Mouse (Mus musculus): ENCODE results near the gene Magi1. TPM values are rescaled to one million over a fixed set of nuclear protein-coding genes. Genes with fewer than 3 reads are reported as not detected.

Gene Magi1
- polyA plus RNA-seq, 1 experiment from 2014 or later = 22.9 TPM

DNA sequence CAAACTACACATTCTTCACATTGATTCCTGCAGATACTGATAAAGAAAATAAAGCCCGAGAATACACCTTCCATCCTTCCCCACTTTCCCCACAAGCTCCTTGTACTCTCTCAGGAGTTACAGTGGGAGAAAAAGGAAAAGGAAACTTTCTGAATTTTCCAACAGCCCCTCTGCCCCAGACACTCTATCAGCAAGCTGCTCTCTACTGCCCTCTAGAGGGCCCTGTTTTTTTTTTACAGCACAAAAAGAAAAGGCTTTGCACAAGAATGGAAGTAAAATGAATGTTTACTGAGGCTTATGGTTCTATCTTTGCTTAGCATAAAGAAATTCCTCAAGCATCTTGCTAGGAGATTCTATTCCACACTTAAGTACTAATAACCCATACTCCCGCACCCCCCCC lies 243.6 kb downstream of the Magi1 start:
- ATAC-seq = no peak
- DNase-seq (ENCODE audit: low spot score) = peak; percentile 73
- Histone ChIP-seq H3K27ac (ENCODE audit: low read depth, low read length) (no peak overlapping the region), H3K4me3 (ENCODE audit: low read depth, low read length) (no peak overlapping the region), H3K27me3 (replicated peaks; ENCODE audit: control insufficient read depth, insufficient read depth, low read length) (no peaks in the 10 kb centered on the region), H3K4me2 (ENCODE audit: low read length) (no peak overlapping the region), H3K36me3 (ENCODE audit: control insufficient read depth, insufficient read depth, low read length) (no peaks in the 10 kb centered on the region), H3K9ac (ENCODE audit: low read length) (no peak overlapping the region), H3K9me3 (replicated peaks; ENCODE audit: control insufficient read depth, low read length) (no peaks in the 10 kb centered on the region), H3K4me1 (ENCODE audit: control insufficient read depth, insufficient read depth, low read length) (peaks cover 5% of the 10 kb centered on the region)
- 71% methylated on average over 2 of the region's 2 CpGs for WGBS

DNA sequence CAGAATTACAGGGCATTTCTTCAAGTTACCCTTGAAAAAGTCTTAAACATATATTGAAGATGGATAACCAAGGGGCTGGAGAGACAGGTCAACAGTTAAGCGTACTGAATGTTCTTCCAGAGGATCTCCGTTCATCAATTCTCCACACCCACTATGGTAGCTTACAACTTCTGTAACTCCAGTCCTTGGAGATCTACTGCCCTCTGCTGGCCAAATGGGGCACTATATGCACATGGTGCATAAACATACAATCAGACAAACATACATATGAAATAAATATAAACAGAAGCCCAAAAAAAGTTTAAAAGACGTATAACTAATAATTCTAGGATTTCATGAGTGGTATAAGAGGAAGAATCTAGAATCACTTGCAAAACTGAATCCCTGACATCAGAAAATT lies 244.8 kb downstream of the Magi1 start:
- Histone ChIP-seq H3K27me3 (replicated peaks; ENCODE audit: control insufficient read depth, insufficient read depth, low read length) (no peaks in the 10 kb centered on the region), H3K36me3 (ENCODE audit: control insufficient read depth, insufficient read depth, low read length) (no peaks in the 10 kb centered on the region), H3K27ac (ENCODE audit: low read depth, low read length) (no peak overlapping the region), H3K4me1 (ENCODE audit: control insufficient read depth, insufficient read depth, low read length) (peaks cover 5% of the 10 kb centered on the region), H3K4me2 (ENCODE audit: low read length) (no peak overlapping the region), H3K4me3 (ENCODE audit: low read depth, low read length) (no peak overlapping the region), H3K9ac (ENCODE audit: low read length) (no peak overlapping the region), H3K9me3 (replicated peaks; ENCODE audit: control insufficient read depth, low read length) (no peaks in the 10 kb centered on the region)
- no peak for DNase-seq (ENCODE audit: low spot score)
- 96% methylated on average over 3 of the region's 3 CpGs for WGBS
- no peak for ATAC-seq

DNA sequence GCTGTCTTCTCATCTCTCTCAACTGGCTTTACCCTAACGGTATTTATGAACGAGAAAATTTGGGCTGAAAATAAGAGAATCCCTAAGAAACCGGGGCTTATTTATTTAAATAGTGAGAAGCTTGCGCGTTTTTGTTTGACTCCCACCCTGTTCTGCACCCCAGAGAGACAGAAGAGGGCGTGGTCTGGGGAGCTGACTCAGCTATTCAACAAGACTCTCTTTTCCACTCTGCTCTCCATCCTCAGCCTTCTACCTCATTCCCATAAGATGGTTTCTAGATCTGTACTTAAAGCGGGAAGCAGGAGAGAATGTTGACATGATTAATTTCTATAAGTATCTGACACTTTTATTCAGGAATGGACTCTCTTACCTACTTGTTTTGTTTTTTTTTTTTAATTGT lies 247.2 kb downstream of the Magi1 start:
- H3K4me3 ChIP-seq (ENCODE audit: low read depth, low read length) = no peak overlapping the region
- H3K4me2 ChIP-seq (ENCODE audit: low read length) = no peak overlapping the region
- ATAC-seq (no peak), DNase-seq (ENCODE audit: low spot score) (no peak)
- H3K4me1 ChIP-seq (ENCODE audit: control insufficient read depth, insufficient read depth, low read length) = no peaks in the 10 kb centered on the region
- H3K27me3 ChIP-seq (replicated peaks; ENCODE audit: control insufficient read depth, insufficient read depth, low read length) = no peaks in the 10 kb centered on the region
- WGBS = 70% methylated on average over 7 of the region's 7 CpGs
- no peak overlapping the region for H3K9ac ChIP-seq (ENCODE audit: low read length)
- H3K9me3 ChIP-seq (replicated peaks; ENCODE audit: control insufficient read depth, low read length) = no peaks in the 10 kb centered on the region
- no peaks in the 10 kb centered on the region for H3K36me3 ChIP-seq (ENCODE audit: control insufficient read depth, insufficient read depth, low read length)
- H3K27ac ChIP-seq (ENCODE audit: low read depth, low read length) = no peak overlapping the region

DNA sequence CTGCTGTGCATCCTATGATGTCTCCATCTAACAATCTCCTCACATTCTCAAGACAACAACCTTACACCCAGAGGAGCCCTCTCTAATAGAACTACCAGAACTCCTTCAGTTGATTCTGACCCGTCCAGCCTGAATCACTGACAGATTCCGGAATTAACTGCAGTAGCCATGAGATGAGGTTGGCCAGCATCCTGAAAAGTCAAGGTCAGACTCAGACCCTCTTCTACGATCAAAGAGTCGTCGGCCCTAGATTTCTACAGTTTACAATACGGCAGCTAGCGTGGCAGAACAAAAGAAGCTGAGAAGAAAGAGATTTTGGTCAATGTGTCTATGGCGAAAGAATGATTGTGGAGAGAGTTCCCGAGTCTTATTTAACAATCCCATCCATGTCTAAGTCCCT lies 257.4 kb downstream of the Magi1 start:
- 85% methylated on average over 9 of the region's 9 CpGs for WGBS
- no peak overlapping the region for H3K27ac ChIP-seq (ENCODE audit: low read depth, low read length)
- no peaks in the 10 kb centered on the region for H3K9me3 ChIP-seq (replicated peaks; ENCODE audit: control insufficient read depth, low read length)
- peaks cover 3% of the 10 kb centered on the region for H3K4me1 ChIP-seq (ENCODE audit: control insufficient read depth, insufficient read depth, low read length)
- ATAC-seq (no peak), DNase-seq (ENCODE audit: low spot score) (no peak)
- H3K27me3 ChIP-seq (replicated peaks; ENCODE audit: control insufficient read depth, insufficient read depth, low read length) = no peaks in the 10 kb centered on the region
- no peak overlapping the region for H3K4me2 ChIP-seq (ENCODE audit: low read length)
- H3K36me3 ChIP-seq (ENCODE audit: control insufficient read depth, insufficient read depth, low read length) = no peaks in the 10 kb centered on the region
- no peak overlapping the region for H3K9ac ChIP-seq (ENCODE audit: low read length)
- H3K4me3 ChIP-seq (ENCODE audit: low read depth, low read length) = no peak overlapping the region

DNA sequence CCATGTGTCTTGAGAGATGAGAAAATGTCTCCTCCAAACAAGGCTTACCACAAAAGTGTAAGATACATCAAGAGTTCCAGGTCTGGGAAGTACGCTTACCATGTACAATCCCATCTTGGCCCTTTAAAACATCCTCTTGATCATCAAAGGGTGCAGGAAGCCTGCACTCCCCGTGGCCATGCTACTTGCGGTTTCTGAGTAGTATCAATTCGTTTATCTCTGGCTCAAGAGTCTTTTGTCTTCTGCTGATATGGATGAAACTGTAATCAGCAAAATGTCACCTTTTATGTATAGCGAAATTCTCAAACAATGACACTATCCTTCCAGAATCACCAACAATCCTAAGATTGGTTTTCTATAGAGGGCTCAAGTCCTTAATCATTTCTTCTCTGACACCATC lies 261.3 kb downstream of the Magi1 start:
- 84% methylated on average over 5 of the region's 5 CpGs for WGBS

DNA sequence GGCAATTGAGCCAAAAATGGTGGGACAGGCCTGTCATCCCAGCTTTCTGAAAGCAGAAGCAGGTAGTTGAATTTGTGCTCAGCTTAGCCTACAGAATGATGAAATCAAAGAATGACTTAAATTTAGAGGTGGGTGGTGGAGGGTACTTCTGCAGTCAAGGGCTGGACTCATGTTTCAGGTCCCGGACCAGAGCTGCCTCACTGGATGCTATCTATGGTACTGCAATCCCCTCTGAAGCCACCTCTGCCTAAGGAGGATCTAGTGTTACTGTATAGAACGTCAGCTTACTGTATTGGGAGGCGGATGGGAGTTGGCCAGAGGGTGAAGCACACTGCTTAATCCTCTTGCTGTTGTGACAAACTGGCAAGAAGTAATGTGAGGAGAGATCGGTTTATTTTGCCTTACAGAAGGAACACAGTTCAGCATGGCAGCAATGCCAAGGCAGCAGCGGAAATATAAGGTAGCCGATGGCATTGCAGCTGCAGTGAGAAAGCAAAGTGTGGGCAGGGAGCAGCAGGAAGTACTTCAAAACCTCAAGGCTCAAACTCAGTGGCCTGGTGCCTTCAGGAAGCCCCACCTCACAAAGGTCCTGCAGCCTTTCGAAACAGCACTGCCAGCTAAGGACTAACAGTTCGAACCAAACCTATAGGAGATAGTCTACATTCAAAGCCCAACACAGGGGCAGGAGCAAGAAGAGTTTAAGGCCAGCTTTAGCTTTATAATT lies 262.3 kb downstream of the Magi1 start:
- peaks cover 3% of the 10 kb centered on the region for H3K4me1 ChIP-seq (ENCODE audit: control insufficient read depth, insufficient read depth, low read length)
- WGBS = 91% methylated on average over 8 of the region's 8 CpGs
- H3K4me3 ChIP-seq (ENCODE audit: low read depth, low read length) = no peak overlapping the region
- H3K36me3 ChIP-seq (ENCODE audit: control insufficient read depth, insufficient read depth, low read length) = no peaks in the 10 kb centered on the region
- H3K4me2 ChIP-seq (ENCODE audit: low read length) = no peak overlapping the region
- H3K27ac ChIP-seq (ENCODE audit: low read depth, low read length) = no peak overlapping the region
- no peaks in the 10 kb centered on the region for H3K27me3 ChIP-seq (replicated peaks; ENCODE audit: control insufficient read depth, insufficient read depth, low read length)
- no peak overlapping the region for H3K9ac ChIP-seq (ENCODE audit: low read length)
- ATAC-seq (no peak), DNase-seq (ENCODE audit: low spot score) (no peak)
- H3K9me3 ChIP-seq (replicated peaks; ENCODE audit: control insufficient read depth, low read length) = no peaks in the 10 kb centered on the region

More for the DNA sequence above, 261.3 kb downstream of the Magi1 start:
- Histone ChIP-seq H3K36me3 (ENCODE audit: control insufficient read depth, insufficient read depth, low read length) (no peaks in the 10 kb centered on the region), H3K27me3 (replicated peaks; ENCODE audit: control insufficient read depth, insufficient read depth, low read length) (no peaks in the 10 kb centered on the region), H3K27ac (ENCODE audit: low read depth, low read length) (no peak overlapping the region), H3K9ac (ENCODE audit: low read length) (no peak overlapping the region), H3K9me3 (replicated peaks; ENCODE audit: control insufficient read depth, low read length) (no peaks in the 10 kb centered on the region), H3K4me2 (ENCODE audit: low read length) (no peak overlapping the region), H3K4me3 (ENCODE audit: low read depth, low read length) (no peak overlapping the region), H3K4me1 (ENCODE audit: control insufficient read depth, insufficient read depth, low read length) (peaks cover 3% of the 10 kb centered on the region)
- no peak for DNase-seq (ENCODE audit: low spot score)
- no peak for ATAC-seq

DNA sequence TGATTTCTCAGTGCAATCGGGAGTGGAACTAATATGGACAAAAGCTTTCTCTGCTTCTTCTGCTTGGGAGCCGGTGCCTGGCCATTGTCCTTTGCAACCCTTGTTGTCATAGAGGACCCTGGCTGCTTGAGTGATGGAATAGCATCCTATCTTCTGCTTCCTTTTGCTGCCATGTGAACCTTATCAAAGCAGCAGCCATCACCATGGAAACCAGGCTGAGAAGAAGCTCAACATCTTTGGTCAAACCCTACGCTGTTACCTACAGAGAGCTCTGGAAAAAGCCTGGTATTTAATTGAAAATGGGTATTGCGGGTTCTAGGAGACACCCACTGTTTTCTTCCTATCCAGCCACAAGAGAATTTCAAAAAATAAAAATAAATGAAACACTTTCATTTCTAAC lies 263.2 kb downstream of the Magi1 start:
- Histone ChIP-seq H3K27ac (ENCODE audit: low read depth, low read length) (no peak overlapping the region), H3K9ac (ENCODE audit: low read length) (no peak overlapping the region)

DNA sequence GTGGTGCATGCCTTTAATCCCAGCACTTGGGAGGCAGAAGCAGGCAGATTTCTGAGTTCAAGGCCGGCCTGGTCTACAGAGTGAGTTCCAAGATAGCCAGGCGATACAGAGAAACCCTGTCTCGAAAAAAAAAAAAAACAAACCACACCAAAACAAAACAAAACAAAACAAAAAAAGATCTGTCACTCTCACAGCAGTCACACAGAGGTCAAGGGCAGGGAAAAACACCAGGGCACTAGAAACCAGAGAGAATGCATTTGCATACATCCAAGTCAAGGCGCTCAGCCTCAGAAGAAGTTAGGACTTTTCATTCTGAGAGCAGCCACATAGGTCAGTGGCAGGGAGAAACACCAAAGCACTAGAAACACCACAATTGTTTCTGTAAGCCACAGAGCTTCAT lies 263.8 kb downstream of the Magi1 start:
- 89% methylated on average over 4 of the region's 4 CpGs for WGBS
- Histone ChIP-seq H3K27me3 (replicated peaks; ENCODE audit: control insufficient read depth, insufficient read depth, low read length) (no peaks in the 10 kb centered on the region), H3K4me1 (ENCODE audit: control insufficient read depth, insufficient read depth, low read length) (peaks cover 3% of the 10 kb centered on the region), H3K4me2 (ENCODE audit: low read length) (no peak overlapping the region), H3K9ac (ENCODE audit: low read length) (no peak overlapping the region), H3K9me3 (replicated peaks; ENCODE audit: control insufficient read depth, low read length) (no peaks in the 10 kb centered on the region), H3K36me3 (ENCODE audit: control insufficient read depth, insufficient read depth, low read length) (no peaks in the 10 kb centered on the region), H3K4me3 (ENCODE audit: low read depth, low read length) (no peak overlapping the region), H3K27ac (ENCODE audit: low read depth, low read length) (no peak overlapping the region)
- DNase-seq (ENCODE audit: low spot score) (no peak), ATAC-seq (no peak)

More for the DNA sequence above, 263.2 kb downstream of the Magi1 start:
- Histone ChIP-seq H3K4me2 (ENCODE audit: low read length) (no peak overlapping the region), H3K36me3 (ENCODE audit: control insufficient read depth, insufficient read depth, low read length) (no peaks in the 10 kb centered on the region), H3K4me3 (ENCODE audit: low read depth, low read length) (no peak overlapping the region), H3K27me3 (replicated peaks; ENCODE audit: control insufficient read depth, insufficient read depth, low read length) (no peaks in the 10 kb centered on the region), H3K4me1 (ENCODE audit: control insufficient read depth, insufficient read depth, low read length) (peaks cover 3% of the 10 kb centered on the region), H3K9me3 (replicated peaks; ENCODE audit: control insufficient read depth, low read length) (no peaks in the 10 kb centered on the region)
- DNase-seq (ENCODE audit: low spot score) (peak; percentile 40), ATAC-seq (no peak)
- 76% methylated on average over 4 of the region's 4 CpGs for WGBS

DNA sequence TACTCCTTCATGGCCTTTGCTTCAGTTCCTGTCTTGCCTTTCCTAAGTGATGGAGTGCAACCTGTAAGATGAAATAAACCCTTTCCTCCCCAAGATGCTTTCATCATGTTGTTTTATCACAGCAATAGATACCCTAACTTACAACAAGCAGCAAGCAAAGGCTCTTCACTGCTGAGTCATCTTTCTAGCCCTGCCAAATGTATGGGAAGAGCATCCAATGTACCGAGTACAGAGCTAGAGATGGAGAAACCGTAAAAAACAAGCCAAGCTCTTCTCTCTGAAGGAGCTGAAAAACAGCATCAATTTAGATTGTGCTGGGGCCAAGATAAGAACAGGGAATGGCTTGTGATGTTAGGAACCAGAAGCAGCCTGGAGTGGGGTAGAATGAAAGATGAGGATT lies 270.0 kb downstream of the Magi1 start:
- DNase-seq (ENCODE audit: low spot score) (no peak), ATAC-seq (no peak)
- Histone ChIP-seq H3K4me3 (ENCODE audit: low read depth, low read length) (no peak overlapping the region), H3K27me3 (replicated peaks; ENCODE audit: control insufficient read depth, insufficient read depth, low read length) (no peaks in the 10 kb centered on the region), H3K9me3 (replicated peaks; ENCODE audit: control insufficient read depth, low read length) (no peaks in the 10 kb centered on the region), H3K36me3 (ENCODE audit: control insufficient read depth, insufficient read depth, low read length) (no peaks in the 10 kb centered on the region), H3K9ac (ENCODE audit: low read length) (no peak overlapping the region), H3K4me1 (ENCODE audit: control insufficient read depth, insufficient read depth, low read length) (peaks cover 3% of the 10 kb centered on the region; the same call in 1 of the 2 replicates), H3K27ac (ENCODE audit: low read depth, low read length) (no peak overlapping the region), H3K4me2 (ENCODE audit: low read length) (no peak overlapping the region)
- WGBS = 92% methylated on average over 2 of the region's 2 CpGs
